Mouse (Mus musculus) kidney, postnatal 36 days (tissue): Measurements from ENCODE around the gene Commd3.

ENCODE experiments used
- DNase-seq, 2 experiments: peaks; one replicate each; pipeline ENCODE4 v3.0.0; 2021 to 2022; ENCODE audit warnings: mixed read lengths in 2 of 2

Commd3 gene

DNA sequence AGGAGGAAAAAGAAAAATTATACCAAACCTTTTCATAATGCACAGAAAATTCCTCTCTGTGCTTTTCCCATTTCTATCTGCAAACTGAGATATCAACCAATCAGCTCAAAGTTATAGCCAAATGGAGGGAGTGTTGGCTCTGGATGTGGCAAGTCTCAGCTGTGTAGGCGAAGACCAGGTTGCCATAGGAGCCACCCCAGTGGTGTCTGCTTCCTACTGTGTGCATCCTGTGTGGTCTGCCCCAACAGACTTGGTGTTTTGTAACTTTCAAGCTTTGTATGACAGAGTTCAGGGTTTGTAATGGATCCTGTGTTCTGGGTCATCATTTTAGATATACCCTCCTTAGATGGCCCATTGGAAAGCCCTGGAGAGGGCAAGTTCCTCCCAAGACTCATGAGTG is 52.3 kb downstream of the Commd3 start:
- DNase-seq, result no peak
